Mouse (Mus musculus) hindbrain, postnatal 0 days (tissue): ENCODE results near the gene Lats2. TPM values are rescaled to one million over a fixed set of nuclear protein-coding genes. Genes with fewer than 3 reads are reported as not detected.
A peak's percentile ranks its signal among the peaks of the same experiment; 100 is the strongest.
"Not testable (repeated sequence)": the region's sequence is repeated elsewhere in the genome, so short reads cannot be mapped to it uniquely, and the experiment has no call there.

Experiments
- ATAC-seq: fragments of 200-750 bp; cut with Nextera tagmentation; 2 replicates; pipeline ENCODE4 v1.8.0; 2017; ENCODE audit warnings: mild to moderate bottlenecking, moderate TSS enrichment, moderate library complexity
- DNase-seq: peaks from one replicate; pipeline ENCODE4 v3.0.0-alpha.2; 2015; ENCODE audit warnings: low spot score
- H3K27ac ChIP-seq: fragments of 300-500 bp; sonication (generic); 2 replicates; pipeline ENCODE4 v1.5.1; 2014; ENCODE audit warnings: mild to moderate bottlenecking
- H3K27me3 ChIP-seq: fragments of 300-500 bp; sonication (generic); 2 replicates; pipeline ENCODE4 v1.6.1; 2014; ENCODE audit warnings: low read length, mixed read lengths; ENCODE audit not compliant: insufficient read depth
- H3K36me3 ChIP-seq: fragments of 300-500 bp; sonication (generic); 2 replicates; pipeline ENCODE4 v1.6.1; 2014; ENCODE audit warnings: low read length, mixed read lengths; ENCODE audit not compliant: insufficient read depth
- H3K4me1 ChIP-seq: fragments of 300-500 bp; sonication (generic); 2 replicates; pipeline ENCODE4 v1.6.1; 2014; ENCODE audit warnings: antibody characterized with exemption, low read length, mixed read lengths; ENCODE audit not compliant: insufficient read depth
- H3K4me2 ChIP-seq: fragments of 300-500 bp; sonication (generic); 2 replicates; pipeline ENCODE4 v1.6.1; 2014; ENCODE audit warnings: low read depth, mild to moderate bottlenecking, low read length, moderate library complexity, mixed read lengths
- H3K4me3 ChIP-seq: fragments of 300-500 bp; sonication (generic); 2 replicates; pipeline ENCODE4 v1.5.1; 2014; ENCODE audit warnings: low read length
- H3K9ac ChIP-seq: fragments of 300-500 bp; sonication (generic); replicated peaks from 2 replicates; pipeline ENCODE4 v1.6.1; 2014; ENCODE audit warnings: mild to moderate bottlenecking, low read length, moderate library complexity, mixed read lengths
- H3K9me3 ChIP-seq: fragments of 300-500 bp; sonication (generic); 2 replicates; pipeline ENCODE4 v1.6.1; 2016; ENCODE audit warnings: low read length, mixed read lengths
- CTCF ChIP-seq: IDR thresholded peaks from 2 replicates; pipeline ENCODE4 v1.5.1; 2016; ENCODE audit warnings: antibody characterized with exemption, control low read depth, low read depth
- WGBS: fragments of 180-500 bp; shearing (Covaris S2); extraction: QIAGEN DNeasy Blood & Tissue Kit; methylation state at CpG from one replicate; pipeline ENCODE4 v1.1.7; 2014; 5-methylcytosine and 5-hydroxymethylcytosine counted together
- microRNA-seq, 2 experiments: library from miRNA; unstranded; fragments of <30 nt; microRNA quantifications; one replicate each; pipeline ENCODE4; 2016
- polyA plus RNA-seq: library from polyadenylated mRNA; unstranded; fragments of >200 nt; fragmentation: Nextera tagmentation; extraction: Ambion mirVana; gene quantifications from 2 replicates; pipeline ENCODE4 v1.2.1, GENCODE M21; 2015
- total RNA-seq: library from RNA; depleted of rRNA; stranded (reverse); fragments of >200 nt; gene quantifications from 2 replicates; pipeline ENCODE4 v1.2.3, GENCODE M21; 2014; rRNA removed

The Lats2 gene
- total and polyA plus RNA-seq, 2 experiments from 2014 or later = 6.2 to 14.1 TPM

DNA sequence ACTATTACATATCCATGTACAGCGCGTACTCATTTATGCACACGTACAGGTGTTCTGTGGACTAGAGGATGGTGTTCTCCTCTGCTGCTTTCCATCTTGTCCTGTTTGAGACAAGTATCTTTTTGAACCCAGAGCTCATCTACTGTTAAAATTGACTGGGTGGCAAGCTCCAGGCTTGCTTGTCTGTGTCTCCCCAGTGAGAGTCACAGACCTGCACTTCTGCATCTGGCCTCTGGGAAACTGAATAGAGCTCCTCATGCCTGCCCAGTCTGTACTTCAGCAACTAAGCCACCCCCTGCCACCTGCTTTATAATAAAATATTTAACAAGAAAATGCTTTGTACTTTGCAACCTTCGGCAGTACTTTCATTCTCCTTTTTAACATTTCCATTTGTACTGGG, 99.9 kb downstream of the Lats2 start:
- peak; percentile 33; the same call in 1 of the 2 replicates for TF ChIP-seq CTCF
- H3K9ac ChIP-seq = no peak overlapping the region
- H3K4me2 ChIP-seq = no peak overlapping the region
- H3K4me1 ChIP-seq = no peaks in the 10 kb centered on the region
- ATAC-seq (no peak), DNase-seq (no peak)
- no peaks in the 10 kb centered on the region for H3K36me3 ChIP-seq
- no peak overlapping the region for H3K4me3 ChIP-seq
- WGBS = 96% methylated on average over 4 of the region's 4 CpGs
- no peak overlapping the region for H3K27ac ChIP-seq
- no peaks in the 10 kb centered on the region for H3K9me3 ChIP-seq
- H3K27me3 ChIP-seq = no peaks in the 10 kb centered on the region

DNA sequence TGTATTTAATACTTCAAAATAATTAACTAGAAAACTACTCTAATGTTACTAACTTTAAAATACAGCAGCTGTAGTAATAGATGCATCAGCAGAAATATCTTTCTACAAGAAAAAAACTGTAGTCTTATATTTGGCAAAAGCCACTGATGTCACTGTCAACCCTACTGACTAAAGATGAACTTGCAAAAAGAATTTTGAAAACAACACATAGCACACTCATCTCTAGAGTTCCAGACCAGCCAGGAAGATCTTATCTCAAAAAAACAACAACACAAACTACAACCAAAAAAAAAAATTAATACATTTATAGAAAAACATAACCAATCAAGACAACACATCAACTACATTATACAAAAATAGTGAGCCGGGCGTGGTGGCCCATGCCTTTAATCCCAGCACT, 100.7 kb downstream of the Lats2 start:
- Histone ChIP-seq H3K9ac (no peak overlapping the region), H3K9me3 (no peaks in the 10 kb centered on the region), H3K4me2 (no peak overlapping the region), H3K4me3 (no peak overlapping the region), H3K27me3 (no peaks in the 10 kb centered on the region), H3K4me1 (no peaks in the 10 kb centered on the region), H3K36me3 (no peaks in the 10 kb centered on the region), H3K27ac (no peak overlapping the region)
- no peak for TF ChIP-seq CTCF
- ATAC-seq = no peak
- no peak for DNase-seq
- 98% methylated on average over 2 of the region's 2 CpGs for WGBS

DNA sequence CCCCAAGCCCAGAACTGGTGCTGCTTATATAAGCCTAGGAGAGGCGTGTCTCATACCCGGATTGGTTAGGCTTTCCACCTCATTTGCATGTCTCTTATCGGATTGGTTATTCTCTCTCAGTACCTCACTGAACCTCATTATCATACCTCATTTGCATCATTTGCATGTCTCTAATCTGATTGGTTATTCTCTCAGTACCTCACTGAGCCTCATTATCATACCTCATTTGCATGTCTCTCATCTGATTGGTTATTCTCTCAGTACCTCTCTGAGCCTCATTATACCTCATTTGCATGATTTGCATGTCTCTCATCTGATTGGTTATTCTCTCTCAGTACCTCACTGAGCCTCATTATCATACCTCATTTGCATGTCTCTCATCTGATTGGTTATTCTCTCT, 101.7 kb downstream of the Lats2 start:
- H3K9ac ChIP-seq, H3K4me3 ChIP-seq, ATAC-seq, H3K4me1 ChIP-seq, H3K4me2 ChIP-seq, H3K27ac ChIP-seq, H3K9me3 ChIP-seq, DNase-seq, H3K36me3 ChIP-seq, H3K27me3 ChIP-seq: not testable (repeated sequence)
- 93% methylated on average over 3 of the region's 3 CpGs for WGBS

DNA sequence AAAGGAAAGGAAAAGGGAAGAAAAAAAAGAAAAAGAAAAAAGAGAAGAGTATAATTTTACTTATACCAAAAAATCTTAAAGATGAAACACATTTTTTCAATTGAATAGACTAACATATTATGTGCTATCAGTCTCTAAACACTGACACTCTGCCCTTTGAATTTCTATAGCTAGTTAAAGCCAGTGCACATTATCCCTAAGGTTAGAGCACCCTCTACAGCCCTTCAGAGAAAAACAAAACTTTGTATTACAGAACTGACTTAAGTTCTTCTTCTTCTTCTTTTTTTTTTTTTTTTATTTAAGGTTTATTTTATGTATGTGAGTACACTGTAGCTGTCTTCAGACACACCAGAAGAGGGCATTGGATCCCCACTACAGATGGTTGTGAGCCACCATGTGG, 108.7 kb downstream of the Lats2 start:
- peak; percentile 21; the same call in 1 of the 2 replicates for TF ChIP-seq CTCF
- Histone ChIP-seq H3K4me3 (no peak overlapping the region), H3K4me2 (no peak overlapping the region), H3K9me3 (no peaks in the 10 kb centered on the region), H3K4me1 (no peaks in the 10 kb centered on the region), H3K27me3 (no peaks in the 10 kb centered on the region), H3K36me3 (no peaks in the 10 kb centered on the region), H3K9ac (no peak overlapping the region), H3K27ac (no peak overlapping the region)
- DNase-seq (no peak), ATAC-seq (no peak)

DNA sequence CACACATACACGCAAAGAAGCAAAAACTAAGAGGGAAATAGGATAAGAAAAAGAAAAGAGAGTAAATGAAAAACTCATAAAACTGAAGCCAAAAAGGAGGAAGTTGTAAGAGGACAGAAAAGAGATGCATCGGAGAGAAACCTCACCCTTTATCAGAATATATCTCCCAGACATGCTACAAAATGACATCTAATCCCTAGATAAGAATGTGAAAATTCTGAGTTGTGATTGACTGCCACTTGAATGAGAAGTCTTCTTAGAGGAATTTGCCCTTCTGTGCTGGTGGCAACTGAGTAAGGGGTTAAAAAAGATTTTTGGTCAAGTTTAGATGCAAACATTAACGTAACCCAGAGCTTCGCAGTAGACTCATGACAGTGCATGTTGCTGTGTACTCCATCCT, 112.0 kb downstream of the Lats2 start:
- no peak overlapping the region for H3K9ac ChIP-seq
- no peaks in the 10 kb centered on the region for H3K4me1 ChIP-seq
- no peak overlapping the region for H3K4me2 ChIP-seq
- no peak overlapping the region for H3K4me3 ChIP-seq
- H3K36me3 ChIP-seq = no peaks in the 10 kb centered on the region
- ATAC-seq = no peak
- no peak for TF ChIP-seq CTCF
- 98% methylated on average over 4 of the region's 4 CpGs for WGBS
- H3K27ac ChIP-seq = no peak overlapping the region
- no peak for DNase-seq
- H3K9me3 ChIP-seq = no peaks in the 10 kb centered on the region
- H3K27me3 ChIP-seq = no peaks in the 10 kb centered on the region

Small RNA genes within 50 kb of the gene (microRNA-seq; reads per million reads assigned to microRNA genes)
- 0.72 to 0.88 reads per million in 2 experiments for gene Mir3077

Other genes starting within 250 kb of the Lats2 start
- gene Il17d, start 233.6 kb downstream of the Lats2 start, total RNA-seq = 35.5 and 35.8 TPM in 2 replicates
- gene Il17d, start 233.6 kb downstream of the Lats2 start, polyA plus RNA-seq = 5.9 and 6.1 TPM in 2 replicates
- gene Eef1akmt1, start 186.8 kb downstream of the Lats2 start, total RNA-seq = 21.6 and 32.9 TPM in 2 replicates
- gene Eef1akmt1, start 186.8 kb downstream of the Lats2 start, polyA plus RNA-seq = 69.9 and 71.2 TPM in 2 replicates
- gene Xpo4, start 93.0 kb downstream of the Lats2 start, total RNA-seq = 10.1 and 13.3 TPM in 2 replicates
- gene Xpo4, start 93.0 kb downstream of the Lats2 start, polyA plus RNA-seq = 11.9 and 12.4 TPM in 2 replicates
- 0.16 and 6.4 TPM in 2 replicates for gene Gm49361, start 12.3 kb downstream of the Lats2 start, total RNA-seq
- not detected in 2 replicates for gene Gm49361, start 12.3 kb downstream of the Lats2 start, polyA plus RNA-seq
- 12.7 and 40.4 TPM in 2 replicates for gene Sap18, start 39.8 kb upstream of the Lats2 start, total RNA-seq
- gene Sap18, start 39.8 kb upstream of the Lats2 start, polyA plus RNA-seq = 32.5 and 36.4 TPM in 2 replicates
- 8.3 and 8.9 TPM in 2 replicates for gene Ska3, start 67.8 kb upstream of the Lats2 start, total RNA-seq
- gene Ska3, start 67.8 kb upstream of the Lats2 start, polyA plus RNA-seq = 6.6 and 9.2 TPM in 2 replicates
- gene Mrpl57, start 67.8 kb upstream of the Lats2 start, total RNA-seq = 73.8 and 89.8 TPM in 2 replicates
- 209 and 216 TPM in 2 replicates for gene Mrpl57, start 67.8 kb upstream of the Lats2 start, polyA plus RNA-seq
- gene Zdhhc20, start 131.9 kb upstream of the Lats2 start, total RNA-seq = 18.6 and 29.8 TPM in 2 replicates
- gene Zdhhc20, start 131.9 kb upstream of the Lats2 start, polyA plus RNA-seq = 34.6 and 37.2 TPM in 2 replicates
- gene Micu2, start 240.9 kb upstream of the Lats2 start, total RNA-seq = 42.1 and 43.5 TPM in 2 replicates
- gene Micu2, start 240.9 kb upstream of the Lats2 start, polyA plus RNA-seq = 69.1 and 70.9 TPM in 2 replicates